Mouse (Mus musculus) gastrocnemius, postnatal 10 days (tissue): ENCODE results near the gene Uba52. TPM values are rescaled to one million over a fixed set of nuclear protein-coding genes. Genes with fewer than 3 reads are reported as not detected.

Experiments
- DNase-seq: peaks from one replicate; pipeline ENCODE4 v3.0.0; 2021; ENCODE audit warnings: mixed read lengths
- total RNA-seq, 2 experiments: library from RNA; stranded (reverse); gene quantifications; 2 replicates each; pipeline ENCODE4 v1.2.3; 2021

Gene Uba52
- total RNA-seq, 2 experiments from 2014 or later, result 1,232 to 1,261 TPM

DNA sequence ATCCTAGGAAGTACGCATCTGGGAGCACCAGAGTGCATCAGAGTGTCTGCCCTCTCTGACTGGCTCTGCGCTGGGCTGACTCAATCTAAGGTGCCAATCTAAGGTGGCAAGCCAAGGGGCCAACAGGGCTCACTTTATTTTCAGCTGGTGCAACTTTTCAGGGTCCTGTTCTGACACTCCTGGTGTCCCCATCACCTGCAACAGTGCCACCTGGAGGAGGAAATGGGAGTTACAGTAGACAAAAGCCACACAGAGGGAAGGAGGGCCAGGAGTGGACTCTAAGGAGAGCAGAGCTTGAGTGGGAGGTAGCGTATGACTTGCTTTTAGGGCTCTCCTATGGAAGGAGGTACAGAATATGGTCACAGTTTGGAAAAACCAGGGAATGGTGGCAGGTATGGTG is 5.8 kb downstream of the Uba52 start:
- peak; percentile 84 for DNase-seq

DNA sequence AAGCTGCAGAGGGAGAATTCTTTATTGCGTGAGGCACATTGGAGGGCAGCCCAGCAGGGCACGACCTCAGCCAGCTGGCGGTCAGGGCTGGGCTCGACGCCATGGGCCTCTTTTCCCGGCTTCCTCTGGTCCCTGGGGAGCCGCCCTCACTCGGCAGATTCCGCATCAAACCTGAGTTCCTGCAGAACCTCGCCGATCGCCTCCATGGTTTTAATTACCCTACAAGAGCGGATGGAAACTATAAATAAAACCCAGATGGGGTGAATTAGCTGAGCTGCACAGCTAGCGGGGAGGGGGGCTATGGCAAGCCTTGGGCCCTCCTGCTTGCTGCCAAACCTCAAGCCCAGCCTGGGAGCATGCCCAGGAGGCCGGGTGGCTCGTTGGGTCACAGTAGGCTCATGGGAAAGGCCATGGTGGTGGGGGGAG is 6.3 kb downstream of the Uba52 start:
- DNase-seq, result peak; percentile 82

DNA sequence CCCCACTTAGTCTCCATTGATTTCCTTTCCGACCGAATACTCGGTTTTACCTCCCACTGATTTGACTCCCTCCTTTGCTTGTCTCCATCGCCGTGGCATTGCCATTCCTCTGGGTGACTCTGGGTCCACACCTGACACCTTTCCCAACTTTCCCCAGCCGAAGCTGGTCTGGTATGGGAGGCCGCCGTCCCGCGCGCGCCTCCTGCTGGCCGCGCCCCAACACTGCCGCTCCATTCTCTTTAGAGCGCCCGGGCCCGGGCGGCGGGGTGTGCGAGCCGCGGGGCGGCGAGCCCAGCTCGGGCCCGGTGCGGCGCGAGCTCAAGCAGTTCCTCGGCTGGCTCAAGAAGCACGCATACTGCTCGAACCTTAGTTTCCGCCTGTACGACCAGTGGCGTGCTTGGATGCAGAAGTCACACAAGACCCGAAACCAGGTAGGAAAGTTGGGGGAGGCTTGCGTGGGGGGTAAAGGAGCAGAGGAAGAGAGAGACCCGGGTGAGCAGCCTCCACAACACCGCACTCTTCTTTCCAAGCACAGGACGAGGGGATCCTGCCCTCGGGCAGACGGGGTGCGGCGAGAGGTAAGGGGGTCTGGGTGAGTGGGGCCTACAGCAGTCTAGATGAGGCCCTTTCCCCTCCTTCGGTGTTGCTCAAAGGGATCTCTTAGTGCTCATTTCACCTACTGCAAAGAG is 7.4 kb downstream of the Uba52 start:
- DNase-seq, result peak; percentile 83

DNA sequence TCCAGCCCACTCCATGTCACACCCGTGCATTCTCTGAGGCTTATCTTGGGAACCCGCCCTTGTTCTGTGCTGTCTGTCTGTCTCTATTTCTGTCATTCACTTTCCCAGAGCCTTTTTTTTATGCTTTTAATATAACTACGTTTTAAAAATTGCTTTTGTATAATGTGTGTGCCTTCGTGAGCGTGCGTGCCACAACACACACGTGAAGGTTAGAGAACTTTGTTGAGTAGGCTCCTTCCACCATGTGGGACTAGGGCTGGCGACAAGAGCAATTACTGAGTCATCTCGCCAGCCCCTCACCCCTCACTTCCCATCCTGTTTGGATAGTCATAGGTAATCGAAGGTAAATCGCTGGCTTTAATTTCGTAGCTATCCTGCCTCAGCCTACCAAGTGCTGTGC is 8.1 kb downstream of the Uba52 start:
- no peak for DNase-seq

DNA sequence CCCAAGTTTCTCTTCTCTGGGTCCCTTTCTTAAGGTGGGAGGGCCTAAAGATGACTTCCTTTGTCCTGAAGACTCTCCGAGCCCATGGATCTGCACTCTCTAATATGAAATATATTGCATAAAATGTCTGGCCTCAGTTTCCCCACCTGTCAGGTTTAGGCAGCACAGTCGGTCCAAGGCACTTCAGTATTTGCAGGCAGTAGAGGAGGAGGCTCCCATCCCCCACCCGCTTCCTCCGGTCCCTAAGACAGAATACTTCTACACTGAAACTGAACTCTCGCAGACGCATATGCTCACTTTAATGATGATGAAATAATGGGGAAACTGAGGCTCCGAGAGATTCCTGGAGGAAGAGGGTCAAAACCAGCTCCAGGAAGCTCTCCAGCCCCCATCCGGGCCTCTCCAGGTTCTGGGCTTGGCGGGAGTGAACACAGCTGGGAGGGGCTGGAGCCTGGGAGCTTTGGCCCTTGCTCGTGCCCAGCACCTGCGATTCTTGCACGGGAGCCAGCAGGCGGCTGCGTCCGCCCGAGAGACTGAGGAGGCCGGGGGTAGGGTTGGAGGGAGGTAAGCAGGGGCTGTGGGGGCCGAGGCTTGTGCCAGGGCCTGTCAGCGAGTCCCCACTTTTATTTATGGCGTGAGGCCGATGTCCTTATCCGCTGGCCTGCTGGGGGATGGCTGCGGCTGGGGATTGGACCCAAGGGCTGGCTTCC is 8.6 kb downstream of the Uba52 start:
- DNase-seq, result peak; percentile 72

DNA sequence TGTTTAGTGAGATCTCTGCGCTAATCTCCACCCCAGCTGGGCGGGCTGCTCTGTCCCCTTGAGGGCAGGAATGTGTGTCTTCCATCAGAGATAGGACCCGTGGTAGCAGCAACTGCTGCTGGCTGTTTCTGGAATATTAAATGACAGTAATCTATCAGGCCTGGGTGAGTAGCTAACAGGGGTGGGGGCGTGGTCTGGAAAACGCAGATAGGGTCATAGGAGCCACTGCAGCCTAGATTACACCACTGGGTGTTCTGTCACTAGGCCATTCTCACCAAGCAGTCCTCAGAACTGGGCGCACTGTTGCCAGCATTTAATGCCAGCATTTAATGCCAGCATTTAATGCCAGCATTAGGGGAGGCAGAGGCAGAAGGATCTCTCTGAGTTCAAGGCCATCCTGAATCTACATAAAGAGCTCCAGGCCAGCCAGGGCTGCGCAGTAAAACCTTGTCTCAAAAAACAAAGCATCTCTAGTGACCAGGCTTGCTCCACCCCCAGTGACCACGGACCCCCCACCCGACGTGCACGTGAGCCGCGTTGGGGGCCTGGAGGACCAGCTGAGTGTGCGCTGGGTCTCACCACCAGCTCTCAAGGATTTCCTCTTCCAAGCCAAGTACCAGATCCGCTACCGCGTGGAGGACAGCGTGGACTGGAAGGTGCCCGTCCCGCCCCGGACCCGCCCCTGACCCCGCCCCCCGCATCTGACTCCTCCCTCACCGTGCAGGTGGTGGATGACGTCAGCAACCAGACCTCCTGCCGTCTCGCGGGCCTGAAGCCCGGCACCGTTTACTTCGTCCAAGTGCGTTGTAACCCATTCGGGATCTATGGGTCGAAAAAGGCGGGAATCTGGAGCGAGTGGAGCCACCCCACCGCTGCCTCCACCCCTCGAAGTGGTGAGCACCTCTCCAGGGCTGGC is 10.0 kb downstream of the Uba52 start:
- peak; percentile 10 for DNase-seq

DNA sequence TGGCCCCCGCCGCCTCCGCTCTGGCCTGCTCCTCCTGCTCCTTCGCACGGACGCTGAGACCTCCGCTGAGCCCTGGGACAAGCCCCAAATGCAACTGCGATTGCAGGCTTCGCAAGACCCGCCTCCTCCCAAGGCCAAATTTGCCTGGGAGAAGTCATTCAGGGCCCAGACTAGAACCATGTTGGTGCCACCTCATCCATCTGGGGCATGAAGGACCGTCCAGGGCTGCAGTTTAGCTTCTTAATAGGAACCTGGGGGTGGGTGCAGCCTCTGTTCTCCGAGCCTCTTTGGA is 14.9 kb downstream of the Uba52 start:
- DNase-seq, result no peak

DNA sequence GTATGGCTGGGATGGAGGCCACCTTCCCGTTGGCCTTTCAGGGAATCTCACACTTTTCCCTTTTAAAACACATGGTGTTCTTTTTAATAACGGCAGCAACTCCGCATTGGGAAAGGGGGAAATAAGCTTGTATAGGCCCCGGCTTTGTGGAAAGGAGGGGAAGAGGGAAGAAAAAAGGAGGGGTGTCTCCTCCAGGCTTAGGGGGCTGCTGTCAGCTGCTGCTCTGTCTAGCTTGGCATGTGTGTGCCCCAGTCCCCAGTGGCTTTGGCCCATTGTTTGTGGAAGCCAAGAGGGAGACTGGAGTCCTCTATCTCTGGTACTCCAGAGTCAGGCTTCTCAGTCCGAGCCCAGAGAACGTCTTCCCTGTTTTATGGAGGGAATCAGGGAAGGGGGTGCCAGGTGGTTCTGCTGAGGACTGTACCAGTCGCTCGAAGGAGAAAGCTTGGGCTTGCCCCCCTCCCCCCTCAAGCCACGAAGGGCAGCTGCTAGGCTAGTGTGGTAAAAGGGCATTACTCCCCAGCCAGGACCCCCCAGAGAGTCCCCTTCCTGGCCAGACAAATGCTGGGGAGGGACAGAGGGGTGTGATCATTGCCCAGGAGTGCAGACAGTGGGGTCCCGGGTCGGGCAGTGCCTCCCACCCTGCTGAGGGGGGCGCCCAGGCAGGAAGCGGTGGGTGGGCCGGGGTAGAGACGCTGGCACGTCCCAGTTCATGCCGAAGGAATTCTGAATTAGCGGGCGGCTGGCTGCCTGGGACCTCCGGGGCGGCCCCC is 15.4 kb downstream of the Uba52 start:
- no peak for DNase-seq

DNA sequence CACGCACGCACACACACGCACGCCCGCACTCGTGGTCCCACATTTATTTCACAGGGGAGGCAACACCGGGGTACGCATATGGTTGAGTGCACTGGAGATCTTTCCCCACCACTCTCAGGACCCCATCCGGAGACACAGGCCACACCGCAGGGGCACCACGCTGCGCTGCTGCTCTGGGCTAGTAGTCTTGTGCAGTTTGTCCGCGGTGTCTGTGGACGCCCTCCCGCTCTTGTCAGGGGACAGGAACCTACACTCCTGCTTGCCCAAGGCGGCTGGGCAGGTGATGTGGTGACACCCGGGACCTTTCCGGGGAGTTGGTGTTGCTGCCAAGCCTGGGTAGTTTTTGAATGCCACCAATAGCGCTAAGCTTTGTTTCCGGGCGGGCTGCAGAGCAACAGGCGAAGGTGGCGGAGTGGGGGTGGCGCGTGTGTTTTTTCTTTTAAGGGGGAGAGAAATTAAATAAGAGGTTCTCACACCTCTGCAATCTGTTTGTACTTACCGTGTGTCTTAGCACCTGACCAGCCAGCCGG is 16.1 kb downstream of the Uba52 start:
- no peak for DNase-seq

DNA sequence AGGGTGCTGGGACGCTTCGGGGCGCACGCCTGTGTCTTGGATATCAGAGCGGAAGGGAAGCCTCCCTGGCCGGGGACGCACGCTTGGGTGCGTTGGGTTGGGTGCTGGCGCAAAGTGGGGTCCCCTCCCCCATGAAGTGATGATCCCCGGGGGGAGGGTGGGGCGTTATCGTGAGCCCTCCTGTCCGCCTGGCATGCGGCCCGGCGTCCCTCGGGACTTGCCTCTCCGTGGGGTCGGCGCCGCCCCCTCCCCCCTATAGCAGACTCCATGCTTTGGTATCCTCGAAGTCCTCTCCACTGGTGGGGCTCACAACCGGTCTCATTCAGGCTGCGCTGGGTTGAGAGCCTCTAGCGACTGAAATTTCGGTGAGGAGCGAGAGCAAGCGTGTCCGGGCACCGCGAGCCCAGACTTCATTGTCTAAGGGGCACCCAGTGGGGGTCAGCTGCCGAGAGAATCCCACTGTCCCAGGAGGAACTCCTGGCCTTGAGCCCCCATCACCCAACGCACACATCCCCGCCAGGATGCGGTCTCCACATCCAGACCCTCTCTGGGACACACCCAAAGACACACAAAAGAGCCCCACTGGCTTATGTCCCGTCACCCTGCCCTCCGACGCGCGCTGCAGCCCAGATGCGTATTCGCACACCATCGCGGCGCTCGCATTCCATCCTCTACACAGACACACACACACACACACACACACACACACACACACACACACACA is 16.7 kb downstream of the Uba52 start:
- no peak for DNase-seq

DNA sequence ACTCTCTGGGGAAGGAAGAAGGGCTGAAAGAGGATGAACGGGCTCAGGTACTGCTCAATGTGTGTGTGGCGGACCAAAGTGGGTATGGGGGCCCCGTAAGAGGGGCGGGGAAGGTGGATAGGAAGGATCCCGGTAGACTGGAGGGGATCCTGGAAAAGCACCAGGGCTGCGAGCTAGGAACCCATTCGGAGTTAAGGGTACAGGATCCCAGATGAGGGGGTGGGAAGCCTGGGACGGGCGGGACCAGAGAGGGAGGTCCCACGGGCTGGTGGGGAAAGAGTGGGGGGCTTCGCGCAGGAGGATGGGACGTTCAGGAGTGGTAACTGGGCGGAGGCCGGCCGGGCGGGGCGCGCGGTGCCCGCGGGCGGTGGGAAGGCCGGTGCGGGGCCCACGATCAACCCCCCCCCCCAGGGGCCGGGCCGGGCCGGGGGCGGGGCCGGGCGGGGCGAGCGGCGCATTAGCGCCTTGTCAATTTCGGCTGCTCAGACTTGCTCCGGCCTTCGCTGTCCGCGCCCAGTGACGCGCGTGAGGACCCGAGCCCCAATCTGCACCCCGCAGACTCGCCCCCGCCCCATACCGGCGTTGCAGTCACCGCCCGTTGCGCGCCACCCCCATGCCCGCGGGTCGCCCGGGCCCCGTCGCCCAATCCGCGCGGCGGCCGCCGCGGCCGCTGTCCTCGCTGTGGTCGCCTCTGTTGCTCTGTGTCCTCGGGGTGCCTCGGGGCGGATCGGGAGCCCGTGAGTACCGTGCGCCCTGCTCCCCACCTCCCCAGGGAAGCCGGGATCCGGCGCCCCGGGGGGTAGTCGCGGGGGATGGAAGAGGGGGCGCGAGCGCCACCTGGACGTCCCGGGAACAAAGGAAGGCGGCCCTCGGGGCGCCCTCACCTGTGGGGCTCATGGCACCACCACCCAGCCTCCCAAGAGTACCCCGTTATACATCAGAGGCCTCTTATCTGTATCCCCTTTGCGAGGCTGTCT is 17.6 kb downstream of the Uba52 start, which contains the start of gene Crlf1:
Crlf1 (plus strand) TSS at position 495 of the 977 bp plus-strand sequence.
- no peak for DNase-seq

DNA sequence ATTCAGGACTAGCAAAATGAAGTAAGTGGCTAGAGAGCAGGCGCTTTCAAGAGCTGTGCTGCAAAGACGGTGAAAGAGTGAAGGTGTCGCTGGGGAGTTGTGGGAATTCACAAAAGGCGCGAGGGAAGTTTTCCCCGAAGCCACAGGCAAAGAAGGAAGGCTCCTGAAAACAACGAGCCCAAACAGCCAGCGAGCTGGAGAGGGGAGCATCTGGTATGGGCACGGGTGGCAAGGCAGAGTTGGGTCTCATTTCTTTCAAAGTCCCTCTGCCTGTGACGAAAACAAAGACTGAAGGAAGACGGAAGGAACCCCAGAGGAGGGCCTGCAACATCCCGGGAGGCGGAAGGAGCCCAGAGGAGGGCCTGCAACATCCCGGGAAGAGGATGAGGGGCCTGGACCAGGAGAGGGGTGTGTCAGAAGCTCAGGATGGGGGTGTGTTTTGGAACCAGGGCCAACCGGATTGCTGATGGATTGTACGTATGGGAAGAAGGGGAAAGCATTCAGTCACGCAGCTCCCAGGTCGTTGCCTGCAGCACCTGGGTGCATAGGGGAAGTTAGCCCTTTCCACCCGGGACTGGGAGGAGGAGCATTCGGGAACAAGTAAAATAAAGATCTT is 19.6 kb downstream of the Uba52 start:
- DNase-seq, result no peak

DNA sequence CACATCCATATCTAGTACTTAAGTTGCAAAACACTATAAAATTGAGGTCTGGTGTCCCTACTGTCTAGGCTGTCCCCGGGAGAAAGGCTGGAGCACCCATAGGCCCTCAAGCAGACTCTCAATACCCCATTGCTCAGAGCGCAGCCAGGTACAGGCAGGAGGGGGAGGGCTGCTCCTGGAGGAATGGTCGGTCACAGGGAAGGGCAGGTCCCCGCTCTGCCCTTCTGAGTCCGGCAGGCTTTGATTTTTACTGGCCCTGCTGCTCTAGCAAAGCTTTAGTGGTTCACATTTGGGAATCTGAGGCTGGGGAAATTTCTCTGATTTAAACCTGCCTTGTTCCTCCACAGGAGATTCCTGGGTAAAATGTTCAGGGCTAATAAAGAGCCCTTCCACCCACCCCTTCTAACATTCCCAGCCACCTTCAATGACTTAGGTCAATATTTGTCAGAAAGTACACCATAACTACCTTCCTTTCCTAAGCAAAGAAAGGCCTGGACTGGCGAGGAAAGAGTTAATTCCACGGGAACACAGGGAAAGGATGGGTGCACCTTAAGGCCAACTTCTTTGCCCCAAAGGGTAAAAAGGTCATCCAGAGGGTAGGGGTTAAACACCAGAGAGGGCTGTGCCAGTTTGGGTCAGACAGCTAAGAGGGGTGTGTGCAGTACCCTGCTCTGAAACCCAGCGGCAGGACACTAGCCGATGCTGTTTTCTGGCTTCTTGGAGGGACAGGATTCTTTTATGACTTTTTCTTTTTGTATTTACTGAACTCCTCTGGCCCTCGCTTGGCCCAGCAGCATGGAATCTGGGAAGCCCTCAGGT is 20.3 kb downstream of the Uba52 start:
- no peak for DNase-seq

DNA sequence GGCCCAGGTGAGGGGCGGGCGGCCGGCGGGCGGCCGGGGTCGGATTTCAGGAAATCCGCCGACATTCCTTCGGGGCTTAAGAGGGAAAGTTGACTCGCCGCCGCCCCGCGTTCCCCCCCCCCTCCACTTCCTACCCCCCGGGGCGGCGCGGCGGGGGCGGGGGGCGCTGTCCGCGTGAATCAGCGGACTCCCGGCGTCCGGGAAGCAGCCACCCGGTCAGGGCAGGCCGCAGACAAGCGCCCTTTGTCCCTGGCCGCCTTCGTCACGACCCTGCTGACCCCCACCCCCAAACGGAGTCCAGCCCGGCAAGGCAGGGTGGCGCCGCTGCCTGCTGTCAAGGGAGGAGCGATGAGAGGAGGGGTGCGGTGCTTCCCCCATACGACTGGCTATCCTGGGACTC is 21.0 kb downstream of the Uba52 start:
- DNase-seq, result no peak

DNA sequence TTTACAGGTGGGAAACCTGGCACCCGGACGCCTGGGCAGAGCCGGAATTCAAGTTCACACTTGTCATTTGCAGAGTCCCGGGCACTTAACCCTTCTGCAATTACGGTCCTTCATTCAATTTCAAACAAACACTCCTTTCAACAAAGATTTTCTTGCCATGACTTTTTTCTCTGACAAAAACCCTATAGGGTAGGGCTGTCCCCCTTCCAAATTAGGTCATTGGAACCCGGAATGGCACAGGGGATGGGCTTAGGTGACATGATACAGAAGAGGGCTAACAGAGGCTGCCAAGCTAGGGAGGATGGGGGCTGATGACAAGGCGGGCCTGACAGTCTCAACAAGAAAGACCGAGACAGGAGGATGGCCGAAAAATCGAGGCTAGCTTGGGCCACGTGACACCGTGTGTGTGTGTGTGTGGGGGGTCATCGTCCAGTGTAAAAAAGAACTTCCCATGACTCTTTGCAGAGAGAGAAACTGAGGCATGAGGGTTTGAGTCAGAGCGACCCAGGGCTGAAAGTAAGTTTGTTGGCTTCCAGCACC is 21.6 kb downstream of the Uba52 start:
- no peak for DNase-seq

DNA sequence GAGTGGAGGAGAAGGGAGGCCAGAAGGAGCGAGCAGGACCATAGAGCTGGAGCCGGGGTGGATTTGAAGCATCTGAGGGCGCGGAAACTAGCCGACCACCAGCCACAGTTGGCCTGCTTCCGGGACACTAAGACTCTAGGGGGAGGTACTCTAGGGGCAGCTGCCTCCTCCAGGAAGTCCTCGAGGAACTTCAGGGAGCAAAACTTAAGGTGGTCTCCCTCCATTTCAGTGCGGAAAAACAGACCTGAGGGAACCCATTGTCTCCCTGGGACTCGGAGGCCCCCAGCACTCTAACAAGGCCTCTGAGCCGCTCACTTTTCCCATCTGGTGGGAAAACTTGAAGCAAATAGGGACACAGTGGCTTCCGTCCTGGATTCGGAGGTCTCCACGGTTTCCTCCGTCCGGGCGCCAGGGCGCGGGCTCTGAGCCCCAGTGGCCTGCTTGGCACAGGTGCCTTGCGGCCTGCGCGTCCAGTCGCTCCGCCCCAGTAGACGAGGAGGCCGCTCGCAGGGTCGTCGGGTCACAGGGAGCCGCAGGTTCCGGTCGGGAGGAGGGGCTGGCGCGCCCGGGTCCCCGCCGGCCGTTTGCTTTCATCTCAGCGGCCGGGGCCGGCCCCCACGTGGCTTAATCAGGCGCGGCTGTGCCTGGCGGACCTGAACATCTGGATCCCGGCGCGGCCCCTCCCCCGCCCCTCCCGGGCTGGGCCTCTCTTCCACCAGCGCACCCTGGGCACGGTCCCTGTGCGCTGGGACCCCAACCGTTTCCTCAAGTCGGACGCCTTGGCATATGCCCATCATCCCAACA is 22.4 kb downstream of the Uba52 start:
- DNase-seq, result no peak

DNA sequence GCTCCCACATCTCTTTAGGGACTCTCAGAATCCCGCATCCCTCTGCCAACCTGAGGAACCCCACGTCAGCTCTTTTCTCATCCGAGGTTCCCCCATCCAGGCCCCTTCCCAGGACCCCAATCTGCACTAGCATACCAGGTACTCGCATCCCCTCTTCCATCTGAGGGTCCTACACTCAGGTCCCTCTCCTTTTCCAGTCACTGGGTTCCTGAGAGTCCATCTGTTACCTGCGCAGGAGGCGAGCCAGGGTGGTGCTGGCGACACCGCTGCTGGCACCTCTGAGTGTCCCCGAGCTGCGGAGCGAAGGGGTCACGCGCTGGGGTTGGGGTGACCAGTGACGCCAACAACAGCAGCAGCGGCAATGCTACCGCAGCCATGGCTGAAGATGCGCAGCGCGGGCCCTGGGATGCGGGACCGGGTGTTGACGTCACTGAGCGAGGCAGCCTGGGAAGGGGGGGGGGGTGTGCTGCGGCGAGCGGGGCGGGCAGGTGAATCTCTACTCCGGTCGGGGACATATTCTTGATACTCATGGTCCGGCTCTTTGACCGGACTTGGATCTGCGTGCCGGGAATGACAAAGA is 23.6 kb downstream of the Uba52 start, which contains the start of gene Tmem59l:
Tmem59l (minus strand) TSS at position 418 of the 580 bp plus-strand sequence.
- DNase-seq, result no peak
